Mouse (Mus musculus): ENCODE results near the gene Saxo1. TPM values are rescaled to one million over a fixed set of nuclear protein-coding genes. Genes with fewer than 3 reads are reported as not detected.

Gene Saxo1
- under 1 TPM in 1 of 2 experiments, not detected in 1; 0.29 TPM for total RNA-seq (2021)
- long read RNA-seq, experiment 1: 0 reads
- long read RNA-seq, experiment 2: 0 reads

DNA sequence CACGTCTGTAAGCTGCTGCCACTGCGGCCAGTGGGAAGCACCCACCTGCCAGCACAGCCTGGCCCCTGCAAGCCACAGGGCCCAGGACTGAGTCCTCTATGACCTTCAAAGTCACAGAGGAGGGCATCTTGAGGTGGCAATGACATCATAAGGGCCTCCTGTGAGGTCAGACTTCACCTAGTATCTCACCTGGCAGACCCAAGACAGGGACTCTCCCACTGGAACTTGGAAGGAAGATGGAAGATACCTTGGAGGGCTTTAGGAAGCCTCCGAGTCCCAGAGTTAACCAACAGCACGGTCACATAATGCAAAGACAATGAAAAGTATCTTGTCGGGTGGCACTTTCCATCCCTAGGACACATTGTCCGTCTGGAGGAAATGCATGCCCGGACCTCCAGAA is at the start of gene Saxo1:
Gene Saxo1 (minus strand): TSS at position 101 of the 400 bp plus-strand sequence.
- intact Hi-C loops (cut with DNase I; ENCODE audit: low total_unique reads): loop anchor here (10.0 kb wide), 1 partner anchor 733 kb away; no protein-coding TSS in a partner anchor
- no peak for DNase-seq

- intact Hi-C loops (cut with DNase I; ENCODE audit: low total_unique reads): no loop called here
- DNase-seq: no peak
These were observed 33.2 kb upstream of the Saxo1 start for GRCm38 (mm10) chr4:86591304-86591703.

- no peak for DNase-seq
- intact Hi-C loops (cut with DNase I; ENCODE audit: low total_unique reads): no loop called here
These were observed 30.1 kb upstream of the Saxo1 start for GRCm38 (mm10) chr4:86588236-86588635.

DNA sequence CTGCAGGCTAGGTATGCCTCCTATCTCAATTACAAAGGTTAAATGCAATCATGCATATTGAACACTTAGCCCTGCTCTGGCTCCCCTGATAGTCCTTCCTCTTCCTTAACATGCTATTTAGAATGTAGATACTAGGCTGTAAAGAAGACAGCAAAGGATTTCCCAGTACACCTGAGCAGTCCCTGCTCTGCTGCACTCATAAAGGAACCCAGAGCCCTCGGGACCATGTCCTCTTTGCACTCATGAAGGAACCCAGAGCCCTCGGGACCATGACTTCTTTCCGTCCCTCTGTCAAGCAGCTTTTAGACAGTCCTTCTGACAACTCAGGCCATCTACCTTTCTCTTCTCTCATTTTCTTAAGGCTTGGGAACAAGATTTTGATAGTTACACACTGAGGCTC is 22.5 kb upstream of the Saxo1 start:
- DNase-seq: no peak
- intact Hi-C loops (cut with DNase I; ENCODE audit: low total_unique reads): no loop called here

- intact Hi-C loops (cut with DNase I; ENCODE audit: low total_unique reads): no loop called here
- no peak for DNase-seq
These were observed 21.9 kb upstream of the Saxo1 start for GRCm38 (mm10) chr4:86580056-86580455.

DNA sequence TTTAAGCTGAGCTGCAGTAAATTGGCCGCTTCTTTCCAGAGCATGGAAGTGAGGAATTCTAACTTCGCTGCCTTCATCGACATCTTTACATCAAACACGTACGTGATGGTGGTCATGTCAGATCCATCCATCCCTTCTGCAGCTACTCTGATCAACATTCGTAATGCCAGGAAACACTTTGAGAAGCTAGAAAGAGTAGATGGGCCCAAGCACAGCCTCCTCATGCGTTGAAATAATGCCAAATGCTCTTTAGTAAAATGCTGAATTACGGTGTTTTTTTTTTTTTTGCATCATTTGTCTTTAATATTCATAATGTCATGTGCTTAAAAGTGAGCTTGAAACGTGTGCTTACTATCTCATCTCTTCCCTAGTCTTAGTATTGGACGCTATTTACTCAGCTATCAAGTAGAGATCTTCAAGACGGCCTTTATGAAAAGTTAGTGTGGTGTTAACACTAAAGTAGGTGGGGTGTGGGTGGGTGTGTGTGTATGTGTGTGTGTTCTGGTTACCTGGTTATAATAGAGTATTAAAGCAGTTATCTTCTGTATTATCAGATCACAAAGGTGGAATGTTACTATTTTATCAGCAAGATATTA is 18.6 kb upstream of the Saxo1 start:
- intact Hi-C loops (cut with DNase I; ENCODE audit: low total_unique reads): no loop called here

DNA sequence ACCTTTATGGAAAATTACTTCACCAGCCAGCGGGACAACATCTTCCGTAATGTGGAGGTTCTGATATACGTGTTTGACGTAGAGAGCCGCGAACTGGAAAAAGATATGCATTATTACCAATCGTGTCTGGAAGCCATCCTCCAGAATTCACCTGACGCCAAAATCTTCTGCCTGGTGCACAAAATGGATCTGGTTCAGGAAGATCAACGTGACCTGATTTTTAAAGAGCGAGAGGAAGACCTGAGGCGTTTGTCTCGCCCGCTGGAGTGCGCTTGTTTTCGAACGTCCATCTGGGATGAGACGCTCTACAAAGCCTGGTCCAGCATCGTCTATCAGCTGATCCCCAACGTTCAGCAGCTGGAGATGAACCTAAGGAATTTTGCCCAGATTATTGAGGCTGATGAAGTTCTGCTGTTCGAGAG is 18.0 kb upstream of the Saxo1 start:
- DNase-seq: no peak

More for the DNA sequence above, 18.6 kb upstream of the Saxo1 start:
- DNase-seq: no peak

GRCm38 (mm10) chr4:86575283-86575983 is 17.3 kb upstream of the Saxo1 start, which contains the start of gene Rraga:
Gene Rraga (plus strand): TSS chr4:86575668.
- intact Hi-C loops (cut with DNase I; ENCODE audit: low total_unique reads): no loop called here
- DNase-seq: peak; percentile 96

More for the DNA sequence above, 18.0 kb upstream of the Saxo1 start:
- intact Hi-C loops (cut with DNase I; ENCODE audit: low total_unique reads): no loop called here

GRCm38 (mm10) chr4:86574939-86575282 is 16.8 kb upstream of the Saxo1 start:
- intact Hi-C loops (cut with DNase I; ENCODE audit: low total_unique reads): no loop called here

GRCm38 (mm10) chr4:86561061-86561460 is 2.9 kb upstream of the Saxo1 start:
- intact Hi-C loops (cut with DNase I; ENCODE audit: low total_unique reads): no loop called here
- DNase-seq: no peak

More at GRCm38 (mm10) chr4:86574939-86575282, 16.8 kb upstream of the Saxo1 start:
- no peak for DNase-seq

DNA sequence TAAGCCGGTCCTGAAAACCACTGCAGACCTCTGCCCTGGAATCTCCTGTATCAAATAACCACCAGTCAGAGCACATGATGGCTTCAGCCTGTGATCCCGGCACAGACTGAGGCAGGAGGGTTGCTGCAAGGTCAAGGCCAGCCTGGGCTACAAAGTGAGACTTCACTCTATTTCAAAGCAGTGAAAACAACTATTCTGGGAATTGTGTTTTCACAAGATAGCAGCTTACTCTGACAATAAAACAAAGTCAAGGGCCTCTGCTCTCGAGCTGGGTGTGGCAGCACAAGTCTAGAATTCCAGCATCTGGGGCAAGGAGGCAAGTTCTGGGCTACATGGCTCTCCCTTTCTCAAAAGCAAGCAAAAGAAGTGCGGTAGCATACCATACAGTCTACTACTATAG is 878 bp upstream of the Saxo1 start:
- intact Hi-C loops (cut with DNase I; ENCODE audit: low total_unique reads): loop anchor here (10.0 kb wide), 1 partner anchor 734 kb away; no protein-coding TSS in a partner anchor
- no peak for DNase-seq

GRCm38 (mm10) chr4:86557371-86557770 is 757 bp downstream of the Saxo1 start:
- intact Hi-C loops (cut with DNase I; ENCODE audit: low total_unique reads): loop anchor here (10.0 kb wide), 1 partner anchor 733 kb away; no protein-coding TSS in a partner anchor
- no peak for DNase-seq

GRCm38 (mm10) chr4:86555035-86555707 is 3.0 kb downstream of the Saxo1 start:
- no peak for DNase-seq
- intact Hi-C loops (cut with DNase I; ENCODE audit: low total_unique reads): loop anchor here (10.0 kb wide), 1 partner anchor 730 kb away; no protein-coding TSS in a partner anchor

DNA sequence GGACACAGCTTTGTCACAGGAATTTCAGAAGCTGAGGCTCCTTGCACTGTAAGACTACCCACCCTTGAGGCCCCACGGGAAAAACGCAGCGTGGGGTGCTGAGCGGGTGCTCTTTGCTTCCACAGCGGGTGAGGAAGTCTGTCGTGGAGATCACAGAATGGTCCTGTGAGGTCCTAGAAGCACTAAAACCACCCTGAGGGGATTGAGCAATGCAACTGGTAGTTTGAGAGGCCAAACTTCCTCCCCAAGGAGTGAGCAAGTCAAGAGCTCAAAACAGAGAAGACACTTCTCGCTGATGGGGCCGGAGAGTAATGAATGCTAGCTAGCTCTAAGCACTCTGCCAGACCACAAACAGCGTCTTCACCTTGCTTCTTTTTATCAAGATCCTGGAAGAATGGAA is 9.8 kb downstream of the Saxo1 start:
- DNase-seq: no peak
- intact Hi-C loops (cut with DNase I; ENCODE audit: low total_unique reads): no loop called here

DNA sequence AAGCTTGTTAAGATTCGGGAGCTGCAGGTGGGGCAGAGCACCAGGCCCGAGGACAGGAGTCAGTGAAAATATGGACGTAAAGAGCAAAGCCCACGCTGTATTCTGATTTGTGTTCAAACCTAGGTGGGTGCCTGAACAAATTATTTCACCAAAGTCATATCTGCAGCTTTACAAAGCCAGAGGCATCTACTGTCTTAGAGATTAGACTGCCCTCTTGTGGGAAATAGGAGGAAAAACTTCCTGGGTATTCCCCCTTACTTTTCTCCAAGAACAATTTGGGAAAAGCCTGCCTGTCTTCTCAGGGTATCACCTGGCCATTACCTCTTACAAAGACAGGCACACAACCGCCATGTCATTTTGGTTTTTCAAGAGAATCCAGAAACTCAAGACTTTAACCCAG is 12.5 kb downstream of the Saxo1 start:
- intact Hi-C loops (cut with DNase I; ENCODE audit: low total_unique reads): no loop called here
- no peak for DNase-seq

DNA sequence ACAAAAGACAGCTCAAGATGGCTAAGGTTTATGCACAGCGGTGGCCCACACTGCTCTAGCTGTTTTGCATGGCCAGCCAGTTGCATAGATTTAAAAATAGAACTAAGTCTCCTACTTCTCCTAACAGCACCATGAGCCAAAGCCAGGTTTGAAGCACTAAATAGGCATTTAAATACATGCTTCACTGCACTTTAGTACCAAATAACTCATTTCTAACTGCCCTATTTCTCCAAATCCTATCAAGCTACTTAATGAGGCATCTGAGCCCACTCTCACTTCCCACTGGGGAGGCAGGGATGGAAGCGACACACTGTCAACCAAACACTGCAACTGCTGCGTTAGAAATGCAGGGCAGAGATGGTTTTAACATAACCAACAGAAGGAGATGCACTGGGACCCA is 14.1 kb downstream of the Saxo1 start:
- DNase-seq: no peak
- intact Hi-C loops (cut with DNase I; ENCODE audit: low total_unique reads): no loop called here

GRCm38 (mm10) chr4:86541573-86541972 is 16.6 kb downstream of the Saxo1 start:
- intact Hi-C loops (cut with DNase I; ENCODE audit: low total_unique reads): no loop called here

DNA sequence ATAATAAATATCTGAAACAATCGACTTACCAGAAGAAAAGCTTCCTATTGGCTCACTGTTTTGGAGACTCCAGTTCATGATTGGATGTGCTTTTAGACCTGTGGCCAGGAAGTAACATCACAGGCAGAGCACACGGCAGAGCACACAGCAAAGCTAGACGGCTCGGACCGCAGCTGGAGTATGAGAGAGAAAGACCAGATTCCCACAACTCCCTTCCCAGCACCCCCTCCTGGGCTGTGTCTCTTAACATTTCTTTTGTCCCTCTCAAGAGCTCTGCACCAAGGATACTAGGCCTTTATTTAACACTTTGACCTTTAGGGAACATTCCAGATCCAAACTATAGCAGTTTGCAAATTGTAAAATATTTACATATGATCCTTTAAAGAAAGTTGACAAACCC is 19.2 kb downstream of the Saxo1 start:
- intact Hi-C loops (cut with DNase I; ENCODE audit: low total_unique reads): no loop called here
- no peak for DNase-seq

More at GRCm38 (mm10) chr4:86541573-86541972, 16.6 kb downstream of the Saxo1 start:
- no peak for DNase-seq

DNA sequence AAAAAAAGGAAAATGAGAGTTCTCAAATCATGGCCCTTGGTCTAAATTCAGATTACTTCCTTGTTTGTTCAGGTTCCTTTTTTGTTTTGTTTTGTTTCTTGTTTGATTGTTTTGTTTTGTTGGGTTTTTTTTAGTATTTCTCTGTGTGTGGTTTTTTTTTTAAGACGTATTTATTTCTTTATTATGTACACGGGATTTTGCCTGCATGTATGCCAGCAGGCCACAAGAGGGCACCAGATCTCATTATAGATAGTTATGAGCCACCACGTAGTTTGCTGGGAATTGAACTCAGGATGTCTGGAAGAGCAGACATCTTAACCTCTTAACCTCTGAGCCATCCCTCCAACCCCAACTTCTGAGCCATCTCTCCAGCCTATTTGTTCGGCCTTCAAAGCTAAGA is 20.2 kb downstream of the Saxo1 start:
- no peak for DNase-seq
- intact Hi-C loops (cut with DNase I; ENCODE audit: low total_unique reads): no loop called here

DNA sequence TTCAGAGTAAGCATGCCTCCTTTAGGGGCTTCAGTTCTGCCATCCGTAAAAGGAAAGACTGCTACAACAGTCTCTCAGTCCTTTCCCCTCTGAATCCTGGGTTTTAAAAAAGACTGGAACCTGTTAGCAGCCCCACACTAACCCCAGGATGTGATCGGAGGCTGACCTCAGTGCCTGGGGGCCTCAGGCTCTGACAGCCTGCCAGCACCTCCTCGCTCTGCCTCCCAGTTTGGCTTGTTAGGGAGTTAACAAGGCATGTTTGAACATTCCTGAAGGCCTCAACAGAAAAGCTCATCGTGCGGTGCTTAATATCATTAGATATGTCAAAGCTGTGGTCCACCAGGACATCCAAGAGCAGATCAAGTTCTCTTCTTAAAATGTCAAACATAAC is 24.0 kb downstream of the Saxo1 start:
- DNase-seq: no peak
- intact Hi-C loops (cut with DNase I; ENCODE audit: low total_unique reads): no loop called here

Data from gastrocnemius, postnatal 14 days (tissue).